Mouse (Mus musculus) CH12.LX (cell line): ENCODE measurements at regions not wholly inside any gene's neighbourhood (a gene's known extent, or its start where the extent isn't known, plus 50 kb on each side); places are given as distances from the start of the nearest gene placed in this dataset.

Experiments used
- DNase-seq: peaks from one replicate; pipeline ENCODE4 v3.0.0-alpha.2; 2013; ENCODE audit errors: extremely low read depth
- H3K27ac ChIP-seq: 2 replicates; pipeline ENCODE4 v1.5.1; 2012; ENCODE audit warnings: low read depth, mild to moderate bottlenecking, control low read depth, moderate library complexity; ENCODE audit not compliant: insufficient read depth
- H3K27me3 ChIP-seq: replicated peaks from 2 replicates; pipeline ENCODE3; 2012; ENCODE audit warnings: inconsistent platforms
- H3K36me3 ChIP-seq, 2 experiments: replicated peaks in 1 of 2; 2 replicates each; pipeline versions ENCODE3 to v1.6.1; 2012; ENCODE audit warnings: inconsistent platforms in 1 of 2, low read length in 1 of 2, mild to moderate bottlenecking in 1 of 2, mixed read lengths in 1 of 2, moderate library complexity in 1 of 2; ENCODE audit not compliant: control insufficient read depth in 1 of 2, insufficient read depth in 1 of 2
- H3K4me1 ChIP-seq, 2 experiments: 2 replicates each; pipeline ENCODE4 v1.6.1; 2012; ENCODE audit warnings: inconsistent platforms in 1 of 2, moderate library complexity in 1 of 2; ENCODE audit not compliant: insufficient read depth in 2 of 2, control insufficient read depth in 1 of 2
- H3K4me2 ChIP-seq: 2 replicates; pipeline ENCODE4 v1.6.1; 2012; ENCODE audit warnings: low read depth, mild to moderate bottlenecking, control low read depth; ENCODE audit not compliant: poor library complexity, insufficient read depth, severe bottlenecking
- H3K4me3 ChIP-seq, 3 experiments: fragments of 150-350 bp in 1 of 3; sonication (generic) in 1 of 3; replicated peaks in 1 of 3; 2 replicates each; pipeline versions ENCODE3 to v1.5.1; 2011 to 2012; ENCODE audit warnings: low read depth in 2 of 3, low read length in 2 of 3, mild to moderate bottlenecking in 2 of 3, moderate library complexity in 2 of 3, control low read depth in 1 of 3, improper control_type of control experiment in 1 of 3, inconsistent platforms in 1 of 3, mixed read lengths in 1 of 3; ENCODE audit not compliant: poor library complexity in 1 of 3
- H3K79me2 ChIP-seq: replicated peaks from 2 replicates; pipeline ENCODE4 v1.6.1; 2012; ENCODE audit warnings: mild to moderate bottlenecking, moderate library complexity; ENCODE audit not compliant: control insufficient read depth, poor library complexity, insufficient read depth, severe bottlenecking; ENCODE audit errors: extremely low read depth
- H3K9ac ChIP-seq: 2 replicates; pipeline ENCODE4 v1.6.1; 2012; ENCODE audit warnings: low read depth, mild to moderate bottlenecking, control low read depth, moderate library complexity; ENCODE audit not compliant: insufficient read depth
- H3K9me3 ChIP-seq: replicated peaks from 2 replicates; pipeline ENCODE3; 2012; ENCODE audit warnings: low read length, inconsistent platforms, mixed read lengths
- BHLHE40 ChIP-seq: IDR thresholded peaks from 2 replicates; pipeline ENCODE4 v1.6.1; 2011; ENCODE audit warnings: mild to moderate bottlenecking, low read depth, low read length, improper control_type of control experiment
- CHD2 ChIP-seq: IDR thresholded peaks from 2 replicates; pipeline ENCODE4 v1.6.1; 2011; ENCODE audit warnings: low read length, improper control_type of control experiment
- CTCF ChIP-seq, 2 experiments: IDR thresholded peaks in 1 of 2; conservative IDR thresholded peaks in 1 of 2; 2 replicates each; pipeline ENCODE4 v1.5.1; 2011 to 2012; ENCODE audit warnings: low read depth in 2 of 2, low read length in 2 of 2, improper control_type of control experiment in 1 of 2, inconsistent platforms in 1 of 2, mild to moderate bottlenecking in 1 of 2, moderate library complexity in 1 of 2
- ELF1 ChIP-seq: IDR thresholded peaks from 2 replicates; pipeline ENCODE4 v1.6.1; 2014; ENCODE audit warnings: low read depth, mild to moderate bottlenecking, inconsistent platforms, low read length, improper control_type of control experiment
- IRF4 ChIP-seq: IDR thresholded peaks from 2 replicates; pipeline ENCODE4 v1.6.1; 2014; ENCODE audit warnings: low read depth, mild to moderate bottlenecking, inconsistent platforms, low read length, improper control_type of control experiment
- JUN ChIP-seq: IDR thresholded peaks from 2 replicates; pipeline ENCODE4 v1.6.1; 2011; ENCODE audit warnings: low read depth, mild to moderate bottlenecking, low read length, improper control_type of control experiment, moderate library complexity; ENCODE audit not compliant: insufficient read depth
- KAT2A ChIP-seq: IDR thresholded peaks from 2 replicates; pipeline ENCODE4 v1.6.1; 2012; ENCODE audit warnings: low read length, improper control_type of control experiment, inconsistent platforms; ENCODE audit not compliant: insufficient replicate concordance
- MAX ChIP-seq: IDR thresholded peaks from 2 replicates; pipeline ENCODE4 v1.6.1; 2011; ENCODE audit warnings: low read length, improper control_type of control experiment
- MAZ ChIP-seq: IDR thresholded peaks from 2 replicates; pipeline ENCODE4 v1.6.1; 2012; ENCODE audit warnings: low read depth, mild to moderate bottlenecking, inconsistent platforms, low read length, improper control_type of control experiment, moderate library complexity
- NRF1 ChIP-seq: IDR thresholded peaks from 2 replicates; pipeline ENCODE4 v1.6.1; 2014; ENCODE audit warnings: low read depth, mild to moderate bottlenecking, inconsistent platforms, low read length, improper control_type of control experiment, moderate library complexity
- POLR2A ChIP-seq: IDR thresholded peaks from 2 replicates; pipeline ENCODE4 v1.6.1; 2011; ENCODE audit warnings: low read depth, mild to moderate bottlenecking, improper control_type of control experiment, low read length
- RCOR1 ChIP-seq: conservative IDR thresholded peaks from 2 replicates; pipeline ENCODE4 v1.6.1; 2012; ENCODE audit warnings: low read depth, mild to moderate bottlenecking, inconsistent platforms, low read length, improper control_type of control experiment
- SMC3 ChIP-seq: IDR thresholded peaks from 2 replicates; pipeline ENCODE4 v1.6.1; 2011; ENCODE audit warnings: low read depth, low read length, improper control_type of control experiment
- TBP ChIP-seq: conservative IDR thresholded peaks from 2 replicates; pipeline ENCODE4 v1.6.1; 2011; ENCODE audit warnings: low read depth, low read length, improper control_type of control experiment
- TCF12 ChIP-seq: IDR thresholded peaks from 2 replicates; pipeline ENCODE4 v1.6.1; 2014; ENCODE audit warnings: low read depth, mild to moderate bottlenecking, inconsistent platforms, low read length, improper control_type of control experiment
- USF2 ChIP-seq: conservative IDR thresholded peaks from 2 replicates; pipeline ENCODE4 v1.6.1; 2011; ENCODE audit warnings: low read depth, low read length, improper control_type of control experiment
- ZKSCAN1 ChIP-seq: IDR thresholded peaks from 2 replicates; pipeline ENCODE4 v1.6.1; 2012; ENCODE audit warnings: low read depth, inconsistent platforms, low read length, improper control_type of control experiment, borderline replicate concordance
- ZMIZ1 ChIP-seq: IDR thresholded peaks from 2 replicates; pipeline ENCODE4 v1.6.1; 2012; ENCODE audit warnings: low read depth, mild to moderate bottlenecking, inconsistent platforms, low read length, improper control_type of control experiment
- ZNF384 ChIP-seq: IDR thresholded peaks from 2 replicates; pipeline ENCODE4 v1.6.1; 2012; ENCODE audit warnings: low read depth, low read length, improper control_type of control experiment, inconsistent platforms
- dilution Hi-C: fragments of 300-500 bp; cut with MboI; formaldehyde crosslinking; loops from 2 replicates; pipeline ENCODE4 v1.14.3; 2020; ENCODE audit warnings: low sequenced_read_pairs; ENCODE audit not compliant: extremely low pct_unique_long_range_greater_than_20kb, extremely low pct_ligation_motif_present
- in situ Hi-C: fragments of 300-500 bp; cut with MboI; formaldehyde crosslinking; loops from 3 replicates; pipeline ENCODE4 v1.14.3; 2019; ENCODE audit warnings: low sequenced_read_pairs, low pct_ligation_motif_present, low pct_unique_long_range_greater_than_20kb, mixed read lengths

- Histone ChIP-seq H3K27ac (no peak overlapping the region), H3K36me3 (no peaks in the 10 kb centered on the region), H3K79me2 (no peaks in the 10 kb centered on the region), H3K9ac (no peak overlapping the region), H3K9me3 (peaks cover 44% of the 10 kb centered on the region), H3K4me1 (no peaks in the 10 kb centered on the region), H3K4me2 (no peak overlapping the region), H3K4me3 (no peak overlapping the region), H3K27me3 (no peaks in the 10 kb centered on the region)
- DNase-seq: no peak
- in situ Hi-C loops: no loop called here
- TF ChIP-seq ZNF384 (no peak), JUN (no peak), MAZ (no peak), TBP (no peak), USF2 (no peak), MAX (no peak), IRF4 (no peak)
- dilution Hi-C loops: no loop called here
Observed at GRCm38 (mm10) chr7:70787966-70788365, 421.4 kb upstream of the Nr2f2 start.

DNA sequence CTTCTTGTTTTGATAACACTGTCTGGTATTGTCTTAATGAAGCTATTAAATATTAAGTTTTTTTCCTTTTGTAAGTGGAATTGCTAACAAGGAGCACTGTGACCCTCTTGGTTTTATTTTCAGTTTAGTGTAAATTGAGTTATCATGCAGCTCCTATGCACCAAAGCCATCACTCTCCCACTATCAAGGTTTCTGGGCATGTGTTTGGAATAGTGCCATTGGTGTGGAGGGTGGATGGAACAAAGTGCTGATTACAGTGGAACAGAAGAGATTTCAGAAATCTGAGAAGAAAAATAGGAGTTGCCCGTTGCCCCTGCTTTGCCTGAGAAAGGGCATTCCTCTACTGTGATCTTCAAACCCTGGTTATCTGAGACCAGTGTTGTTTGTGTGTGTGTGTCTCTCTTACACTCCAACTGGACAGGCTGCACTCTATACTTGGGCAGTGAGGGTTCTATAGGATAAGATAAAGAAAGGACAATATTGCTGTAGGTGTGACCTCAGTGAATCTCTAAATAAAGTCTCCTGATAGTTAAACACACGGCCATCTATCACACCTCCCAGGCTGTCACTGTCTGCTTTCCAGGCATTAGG is 414.3 kb upstream of the Nr2f2 start:
- dilution Hi-C loops: no loop called here
- in situ Hi-C loops: no loop called here
- H3K79me2 ChIP-seq: no peaks in the 10 kb centered on the region
- H3K4me3 ChIP-seq: no peak overlapping the region
- DNase-seq: no peak
- H3K4me1 ChIP-seq: no peaks in the 10 kb centered on the region
- no peaks in the 10 kb centered on the region for H3K36me3 ChIP-seq
- no peak overlapping the region for H3K9ac ChIP-seq
- TF ChIP-seq POLR2A (no peak), ELF1 (no peak), ZNF384 (no peak), RCOR1 (no peak), CTCF (conservative IDR thresholded peaks at IDR 0.05 in 1 of 2, IDR thresholded peaks at IDR 0.05 in 1 of 2; ENCODE audit: low read depth in 2 of 2, low read length in 2 of 2) (no peak), ZKSCAN1 (no peak), SMC3 (no peak), ZMIZ1 (no peak), CHD2 (no peak), NRF1 (no peak), MAX (no peak), BHLHE40 (no peak), TBP (no peak), KAT2A (no peak), TCF12 (no peak)
- no peaks in the 10 kb centered on the region for H3K27me3 ChIP-seq
- peaks cover 46% of the 10 kb centered on the region for H3K9me3 ChIP-seq
- no peak overlapping the region for H3K27ac ChIP-seq
- no peak overlapping the region for H3K4me2 ChIP-seq
